Comparison of ENCODE assay signal across 1 mouse cellular context in genomic region chr11:93954738-93955255, GRCm38 (mm10).
TF ChIP-seq lines count a peak whose summit lies in the region.

No protein-coding gene starts in this region.

TF ChIP-seq in C2C12, 6 proteins besides CTCF, POLR2A, EP300 and RAD21:
- TF ChIP-seq MYOD1 (IDR thresholded peaks at IDR 0.05; ENCODE audit: control insufficient read depth, insufficient read length, low read depth), result no peak
